Mouse (Mus musculus): ENCODE measurements at regions not wholly inside any gene's neighbourhood (a gene's known extent, or its start where the extent isn't known, plus 50 kb on each side); places are given as distances from the start of the nearest gene placed in this dataset.
"Not testable (repeated sequence)": the region's sequence is repeated elsewhere in the genome, so short reads cannot be mapped to it uniquely, and the experiment has no call there.

DNA sequence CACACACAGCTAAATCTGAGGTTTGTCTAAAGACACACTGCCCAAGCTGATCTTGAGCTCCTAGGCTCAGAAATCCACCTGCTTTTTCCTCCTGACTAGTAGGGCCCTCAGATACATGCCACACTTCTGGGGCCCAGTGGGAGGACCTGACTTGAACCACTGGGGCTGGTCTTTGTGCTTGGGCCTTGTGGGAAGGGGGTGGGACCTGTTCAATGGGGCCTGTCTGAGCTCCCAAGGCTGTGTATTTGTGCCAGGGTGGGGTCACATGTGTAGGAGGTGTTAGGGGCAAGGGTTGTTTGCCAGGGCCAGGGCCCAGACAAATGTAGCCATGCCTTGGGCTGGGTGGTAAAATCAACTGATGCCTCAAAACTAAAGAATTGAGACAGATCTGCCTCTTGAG lies 56.8 kb downstream of the Gm8765 start:
- ATAC-seq (replicated peaks; ENCODE audit: poor library complexity) = not testable (repeated sequence)

DNA sequence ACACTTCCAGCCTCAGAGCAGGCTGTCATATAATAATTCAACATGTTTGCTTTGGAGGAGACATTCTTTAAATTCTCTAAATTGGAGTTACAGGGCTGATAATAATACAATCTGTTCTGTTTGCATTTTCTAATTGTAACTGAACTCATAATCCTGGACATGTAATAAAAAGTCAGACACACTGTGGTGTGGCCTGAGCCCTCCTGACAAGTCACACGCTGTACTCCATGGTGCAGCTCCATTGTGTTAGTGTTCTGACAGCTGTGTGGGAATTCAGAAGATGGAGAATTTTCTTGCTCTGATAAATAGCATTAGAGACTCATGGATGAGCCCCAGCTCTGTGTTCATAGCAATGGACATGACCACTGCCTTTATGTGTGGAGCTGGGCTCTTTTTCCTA lies 58.2 kb downstream of the Gm8765 start:
- ATAC-seq (replicated peaks; ENCODE audit: poor library complexity) = not testable (repeated sequence)

DNA sequence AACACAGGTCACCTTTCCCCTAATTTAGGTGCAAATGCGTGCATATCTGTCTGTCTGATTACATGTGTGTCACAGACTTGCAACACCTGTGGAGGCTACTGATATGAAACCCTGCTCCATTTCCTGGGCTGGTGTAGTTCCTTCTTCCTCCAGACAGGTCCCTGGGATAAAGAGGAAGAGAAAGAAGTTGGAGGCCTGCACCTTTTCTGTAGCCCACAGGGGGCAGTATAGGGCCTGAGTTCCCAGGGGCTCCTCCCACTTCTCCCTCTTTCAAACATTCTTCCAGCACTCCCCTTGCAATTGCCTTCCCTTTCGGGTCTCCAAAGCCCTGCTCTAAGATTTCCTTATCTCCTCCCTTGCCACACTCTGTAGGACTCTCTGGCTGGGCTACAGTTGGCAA lies 66.5 kb downstream of the Gm8765 start:
- peak; percentile 46; the same call in 1 of the 2 replicates for ATAC-seq (replicated peaks; ENCODE audit: poor library complexity)

DNA sequence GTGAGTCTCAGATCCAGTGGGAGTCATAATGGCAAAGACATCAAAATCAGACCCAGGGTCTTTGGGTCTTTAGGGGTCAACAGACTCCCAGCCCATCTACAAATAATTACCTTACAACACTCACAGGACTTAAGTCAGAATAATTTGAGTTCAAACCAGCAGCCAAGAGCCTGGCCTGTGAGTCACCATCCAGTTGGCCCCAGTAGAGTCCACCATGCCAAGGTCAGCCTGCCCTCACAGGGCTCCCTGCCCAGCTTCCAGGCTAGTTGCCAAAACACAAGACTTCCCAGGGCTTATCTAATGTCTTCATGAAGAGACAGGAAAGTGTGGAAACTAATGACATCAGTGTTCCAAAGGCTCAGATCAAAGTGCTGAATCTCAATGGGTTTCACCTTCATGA lies 81.9 kb downstream of the Gm8765 start:
- ATAC-seq (replicated peaks; ENCODE audit: poor library complexity) = not testable (repeated sequence)

DNA sequence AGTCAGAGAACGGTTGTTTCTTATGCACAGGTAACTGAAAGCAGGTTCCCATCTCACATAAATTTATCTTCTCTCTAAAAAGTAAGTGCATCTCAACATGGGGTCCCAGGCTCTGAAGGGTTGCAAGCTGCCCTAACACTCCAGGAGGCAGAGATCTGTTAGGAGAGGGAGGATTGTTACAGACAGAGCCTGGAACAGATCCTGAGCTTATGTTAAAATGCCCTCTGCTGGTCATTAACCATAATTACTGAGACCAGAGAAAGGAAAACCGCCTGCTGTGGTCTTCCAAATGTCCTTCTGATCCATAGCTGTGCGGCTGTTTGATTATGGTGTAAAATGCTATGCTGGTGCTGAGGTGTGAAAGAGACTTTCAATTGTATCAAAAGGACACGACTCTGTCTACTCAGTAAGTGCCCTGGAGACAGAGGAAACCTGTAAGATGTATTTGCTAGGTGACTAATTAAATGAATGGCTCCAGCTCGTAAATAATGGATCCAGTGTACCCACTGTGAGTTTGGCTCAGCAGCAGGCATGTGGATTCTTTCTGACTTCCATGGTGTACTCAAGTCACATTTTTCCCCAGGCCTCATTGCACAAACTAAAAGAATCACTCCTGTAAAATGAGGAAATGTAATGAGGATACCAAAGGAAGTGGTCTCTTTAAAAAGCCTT lies 131.9 kb downstream of the Gm8765 start:
- ATAC-seq (replicated peaks; ENCODE audit: poor library complexity) = peak; percentile 48; the same call in 1 of the 2 replicates

All from megakaryocyte progenitor cell, adult 5-6 weeks (primary cell).